Comparison of ENCODE assay signal across 8 mouse cellular contexts in the genomic region with DNA sequence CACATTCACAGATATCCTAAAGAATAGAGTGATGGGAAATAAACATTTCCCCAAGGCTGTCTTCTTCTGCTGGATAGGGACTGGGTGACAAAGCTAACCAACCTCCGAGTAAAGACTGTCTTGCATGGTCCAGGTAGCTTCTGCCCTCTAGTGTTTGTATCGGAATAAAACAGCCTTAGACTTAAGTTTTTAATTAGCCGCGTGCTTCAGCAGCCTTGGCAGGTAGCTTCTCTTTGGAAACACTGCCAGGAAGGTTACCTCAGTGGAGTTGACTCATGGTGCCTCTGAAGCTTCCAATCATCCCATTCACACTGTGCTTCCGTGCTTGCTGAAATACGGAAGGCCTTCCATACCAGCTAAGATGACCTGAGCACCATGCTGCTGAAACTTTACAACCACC.
A peak's percentile ranks its signal among the peaks of the same experiment; 100 is the strongest.
DNase-seq lines count a peak whose midpoint lies in the region; ATAC-seq and TF ChIP-seq lines count a peak whose summit lies in the region.

No protein-coding gene starts in this region.

- H3K4me1 ChIP-seq in cortical plate, adult 2 months (ENCODE audit: control insufficient read depth, insufficient read depth, low read length) = no peaks in the 10 kb centered on the region; the same call in 1 of the 2 replicates
- no peaks in the 10 kb centered on the region for H3K4me1 ChIP-seq in hindbrain, postnatal 0 days (ENCODE audit: insufficient read depth, low read length)

- TF ChIP-seq CTCF in gastrocnemius, adult 2 months (IDR thresholded peaks at IDR 0.05) = peak; percentile 82
- peak; percentile 69; the same call in 1 of the 2 replicates for TF ChIP-seq CTCF in cortical plate, adult 2 months (IDR thresholded peaks at IDR 0.05; ENCODE audit: extremely low read depth, insufficient read depth, low read length)
- TF ChIP-seq CTCF in hindbrain, postnatal 0 days (IDR thresholded peaks at IDR 0.05; ENCODE audit: low read depth) = peak; percentile 89

- WGBS in hindbrain, postnatal 0 days = 11% methylated on average over 6 of the region's 6 CpGs

- H3K4me3 ChIP-seq in gastrocnemius, adult 2 months = no peak overlapping the region
- no peak overlapping the region for H3K4me3 ChIP-seq in cortical plate, adult 2 months (ENCODE audit: insufficient read depth, low read length)
- H3K4me3 ChIP-seq in hindbrain, postnatal 0 days (ENCODE audit: low read length) = no peak overlapping the region

- ATAC-seq in hindbrain, postnatal 0 days = peak; percentile 74; the same call in 1 of the 2 replicates
- peak; percentile 66 for ATAC-seq in megakaryocyte, adult 5-6 weeks (ENCODE audit: poor library complexity, severe bottlenecking)

- no peaks in the 10 kb centered on the region for H3K27me3 ChIP-seq in hindbrain, postnatal 0 days (ENCODE audit: insufficient read depth, low read length)

- H3K27ac ChIP-seq in gastrocnemius, adult 2 months = no peak overlapping the region
- no peak overlapping the region for H3K27ac ChIP-seq in cortical plate, adult 2 months (ENCODE audit: insufficient read depth, low read length)
- H3K27ac ChIP-seq in hindbrain, postnatal 0 days = no peak overlapping the region

- TF ChIP-seq POLR2A in cortical plate, adult 2 months (IDR thresholded peaks at IDR 0.05; ENCODE audit: extremely low read depth, insufficient read depth, low read length) = no peak

- H3K36me3 ChIP-seq in hindbrain, postnatal 0 days (ENCODE audit: insufficient read depth, low read length) = no peaks in the 10 kb centered on the region

- no peak overlapping the region for H3K9ac ChIP-seq in hindbrain, postnatal 0 days (replicated peaks; ENCODE audit: low read length)

- peak; percentile 24 for DNase-seq in gastrocnemius, adult 2 months
- no peak for DNase-seq in gastrocnemius, postnatal 14 days
- peak; percentile 11 for DNase-seq in urinary bladder, postnatal 14 days (ENCODE audit: low spot score)
- DNase-seq in urinary bladder, postnatal 10 days (ENCODE audit: low spot score) = no peak
- peak; percentile 88 for DNase-seq in hindbrain, postnatal 0 days (ENCODE audit: low spot score)
- no peak for DNase-seq in spleen, adult 12 weeks (ENCODE audit: low spot score)

- H3K4me2 ChIP-seq in hindbrain, postnatal 0 days (ENCODE audit: low read depth, low read length) = no peak overlapping the region

- no peaks in the 10 kb centered on the region for H3K9me3 ChIP-seq in hindbrain, postnatal 0 days (ENCODE audit: low read length)

- intact Hi-C loops in gastrocnemius, adult 2 months (cut with DNase I) = loop anchor here (1.0 kb wide), 1 partner anchor 743 kb away; no protein-coding TSS in a partner anchor
- intact Hi-C loops in gastrocnemius, postnatal 14 days (cut with DNase I; ENCODE audit: low total_unique reads) = loop anchor here (5.0 kb wide), 1 partner anchor 743 kb away; no protein-coding TSS in a partner anchor

Comparison
In these comparisons a context has a peak if more than half of its experiments do, and no peak if none do; other contexts are left out.
1. DNase-seq: peak in gastrocnemius, adult 2 months (single experiment), urinary bladder, postnatal 14 days (single experiment) and hindbrain, postnatal 0 days (single experiment); none in gastrocnemius, postnatal 14 days (single experiment), urinary bladder, postnatal 10 days (single experiment) and spleen, adult 12 weeks (single experiment).
2. Peak in every context shown above with its lines, with median percentiles within 50 percentile points of each other: CTCF ChIP-seq.